Mouse (Mus musculus): ENCODE measurements around the gene Nagk. TPM values are rescaled to one million over a fixed set of nuclear protein-coding genes. Genes with fewer than 3 reads are reported as not detected.
A peak's percentile ranks its signal among the peaks of the same experiment; 100 is the strongest.
"Not testable (repeated sequence)": the region's sequence is repeated elsewhere in the genome, so short reads cannot be mapped to it uniquely, and the experiment has no call there.

Nagk gene
- polyA plus RNA-seq, 1 experiment from 2014 or later: 70.3 TPM

GRCm38 (mm10) chr6:83775638-83776293, 19.0 kb upstream of the Nagk start, which contains the start of gene Tex261:
Gene Tex261, minus strand, starts transcription at chr6:83775813.
- Histone ChIP-seq H3K4me3 (replicated peaks) (peak within 1 kb of the TSS; percentile 94), H3K4me1 (peaks cover 22% of the 10 kb centered on the region), H3K27me3 (no peaks in the 10 kb centered on the region), H3K36me3 (peaks cover 27% of the 10 kb centered on the region), H3K9me3 (replicated peaks) (no peaks in the 10 kb centered on the region), H3K4me2 (replicated peaks) (peak within 1 kb of the TSS; percentile 76), H3K27ac (replicated peaks) (peak within 1 kb of the TSS; percentile 85), H3K9ac (peak within 1 kb of the TSS; percentile 91)
- ATAC-seq (ENCODE audit: insufficient number of reproducible peaks, low FRiP score, low TSS enrichment, low read depth): peak; percentile 96
- under 1% methylated on average over 45 of the region's 45 CpGs for WGBS

- no peak overlapping the region for H3K4me3 ChIP-seq (replicated peaks)
- H3K9me3 ChIP-seq (replicated peaks): no peaks in the 10 kb centered on the region
- H3K4me2 ChIP-seq (replicated peaks): no peak overlapping the region
- WGBS: 89% methylated on average over 7 of the region's 7 CpGs
- no peak for ATAC-seq (ENCODE audit: insufficient number of reproducible peaks, low FRiP score, low TSS enrichment, low read depth)
- H3K9ac ChIP-seq: no peak overlapping the region
- H3K36me3 ChIP-seq: 0 out of 2 replicates have a peak, but pooled peaks cover 2% of the 10 kb centered on the region
- H3K27ac ChIP-seq (replicated peaks): no peak overlapping the region
- no peaks in the 10 kb centered on the region for H3K27me3 ChIP-seq
- H3K4me1 ChIP-seq: peaks cover 22% of the 10 kb centered on the region
Observed at GRCm38 (mm10) chr6:83778306-83778705, 16.5 kb upstream of the Nagk start.

GRCm38 (mm10) chr6:83779026-83779425, 15.8 kb upstream of the Nagk start:
- Histone ChIP-seq H3K9me3 (replicated peaks) (no peaks in the 10 kb centered on the region), H3K27me3 (no peaks in the 10 kb centered on the region)
- WGBS: 6% methylated on average over 5 of the region's 5 CpGs

GRCm38 (mm10) chr6:83786426-83786825, 8.4 kb upstream of the Nagk start:
- no peak overlapping the region for H3K9ac ChIP-seq
- H3K4me2 ChIP-seq (replicated peaks): no peak overlapping the region
- no peaks in the 10 kb centered on the region for H3K27me3 ChIP-seq
- no peaks in the 10 kb centered on the region for H3K4me1 ChIP-seq
- no peaks in the 10 kb centered on the region for H3K36me3 ChIP-seq
- WGBS: 68% methylated on average over 3 of the region's 3 CpGs
- no peak overlapping the region for H3K4me3 ChIP-seq (replicated peaks)
- H3K9me3 ChIP-seq (replicated peaks): no peaks in the 10 kb centered on the region
- no peak overlapping the region for H3K27ac ChIP-seq (replicated peaks)
- ATAC-seq (ENCODE audit: insufficient number of reproducible peaks, low FRiP score, low TSS enrichment, low read depth): no peak

More at GRCm38 (mm10) chr6:83779026-83779425, 15.8 kb upstream of the Nagk start:
- no peak for ATAC-seq (ENCODE audit: insufficient number of reproducible peaks, low FRiP score, low TSS enrichment, low read depth)
- H3K4me3 ChIP-seq (replicated peaks): no peak overlapping the region
- H3K9ac ChIP-seq: no peak overlapping the region
- no peaks in the 10 kb centered on the region for H3K36me3 ChIP-seq
- H3K4me1 ChIP-seq: peaks cover 15% of the 10 kb centered on the region
- H3K27ac ChIP-seq (replicated peaks): no peak overlapping the region
- H3K4me2 ChIP-seq (replicated peaks): no peak overlapping the region

- H3K9ac ChIP-seq: no peak overlapping the region
- H3K4me2 ChIP-seq (replicated peaks): no peak overlapping the region
- no peaks in the 10 kb centered on the region for H3K9me3 ChIP-seq (replicated peaks)
- H3K27me3 ChIP-seq: no peaks in the 10 kb centered on the region
- H3K4me1 ChIP-seq: no peaks in the 10 kb centered on the region
- H3K4me3 ChIP-seq (replicated peaks): no peak overlapping the region
- H3K36me3 ChIP-seq: no peaks in the 10 kb centered on the region
- no peak overlapping the region for H3K27ac ChIP-seq (replicated peaks)
- ATAC-seq (ENCODE audit: insufficient number of reproducible peaks, low FRiP score, low TSS enrichment, low read depth): no peak
- WGBS: 65% methylated on average over 7 of the region's 7 CpGs
Observed at GRCm38 (mm10) chr6:83788554-83788953, 6.2 kb upstream of the Nagk start.

GRCm38 (mm10) chr6:83790533-83790932, 4.2 kb upstream of the Nagk start:
- H3K36me3 ChIP-seq; H3K9me3 ChIP-seq (replicated peaks); H3K27ac ChIP-seq (replicated peaks); H3K4me1 ChIP-seq; H3K4me2 ChIP-seq (replicated peaks); ATAC-seq (ENCODE audit: insufficient number of reproducible peaks, low FRiP score, low TSS enrichment, low read depth); H3K9ac ChIP-seq; H3K27me3 ChIP-seq; H3K4me3 ChIP-seq (replicated peaks): not testable (repeated sequence)
- WGBS: 77% methylated on average over 5 of the region's 5 CpGs

- H3K4me1 ChIP-seq: peaks cover 7% of the 10 kb centered on the region
- no peaks in the 10 kb centered on the region for H3K36me3 ChIP-seq
- H3K9ac ChIP-seq: no peak overlapping the region
- ATAC-seq (ENCODE audit: insufficient number of reproducible peaks, low FRiP score, low TSS enrichment, low read depth): no peak
- H3K4me2 ChIP-seq (replicated peaks): no peak overlapping the region
- no peaks in the 10 kb centered on the region for H3K27me3 ChIP-seq
- no peak overlapping the region for H3K4me3 ChIP-seq (replicated peaks)
- H3K9me3 ChIP-seq (replicated peaks): no peaks in the 10 kb centered on the region
- WGBS: 64% methylated on average over 4 of the region's 4 CpGs
- no peak overlapping the region for H3K27ac ChIP-seq (replicated peaks)
Observed at GRCm38 (mm10) chr6:83791251-83791890, 3.4 kb upstream of the Nagk start.

- no peaks in the 10 kb centered on the region for H3K9me3 ChIP-seq (replicated peaks)
- peak overlapping the region; percentile 96 for H3K27ac ChIP-seq (replicated peaks)
- H3K4me3 ChIP-seq (replicated peaks): peak overlapping the region; percentile 88
- peak overlapping the region; percentile 75 for H3K9ac ChIP-seq
- H3K27me3 ChIP-seq: no peaks in the 10 kb centered on the region
- ATAC-seq (ENCODE audit: insufficient number of reproducible peaks, low FRiP score, low TSS enrichment, low read depth): no peak
- peaks cover 13% of the 10 kb centered on the region for H3K36me3 ChIP-seq
- peaks cover 10% of the 10 kb centered on the region for H3K4me1 ChIP-seq
- H3K4me2 ChIP-seq (replicated peaks): peak overlapping the region; percentile 89
- WGBS: 5% methylated on average over 13 of the region's 13 CpGs
Observed at GRCm38 (mm10) chr6:83795492-83795900, 714 bp downstream of the Nagk start.

GRCm38 (mm10) chr6:83796686-83797085, 1.9 kb downstream of the Nagk start:
- Histone ChIP-seq H3K9ac (no peak overlapping the region), H3K4me1 (peaks cover 10% of the 10 kb centered on the region), H3K27ac (replicated peaks) (no peak overlapping the region), H3K9me3 (replicated peaks) (no peaks in the 10 kb centered on the region), H3K4me3 (replicated peaks) (no peak overlapping the region), H3K4me2 (replicated peaks) (no peak overlapping the region), H3K36me3 (peaks cover 24% of the 10 kb centered on the region), H3K27me3 (no peaks in the 10 kb centered on the region)
- no peak for ATAC-seq (ENCODE audit: insufficient number of reproducible peaks, low FRiP score, low TSS enrichment, low read depth)
- WGBS: 62% methylated on average over 3 of the region's 3 CpGs

- H3K4me1 ChIP-seq: 0 out of 2 replicates have a peak, but pooled peaks cover 1% of the 10 kb centered on the region
- no peaks in the 10 kb centered on the region for H3K9me3 ChIP-seq (replicated peaks)
- no peak overlapping the region for H3K27ac ChIP-seq (replicated peaks)
- 90% methylated on average over 5 of the region's 5 CpGs for WGBS
- no peak for ATAC-seq (ENCODE audit: insufficient number of reproducible peaks, low FRiP score, low TSS enrichment, low read depth)
- H3K27me3 ChIP-seq: no peaks in the 10 kb centered on the region
- H3K4me3 ChIP-seq (replicated peaks): no peak overlapping the region
- H3K36me3 ChIP-seq: peaks cover 53% of the 10 kb centered on the region
- no peak overlapping the region for H3K9ac ChIP-seq
- H3K4me2 ChIP-seq (replicated peaks): no peak overlapping the region
Observed at GRCm38 (mm10) chr6:83802033-83802432, 7.3 kb downstream of the Nagk start.

GRCm38 (mm10) chr6:83802846-83803245, 8.1 kb downstream of the Nagk start:
- 75% methylated on average over 3 of the region's 3 CpGs for WGBS
- Histone ChIP-seq H3K9me3 (replicated peaks) (no peaks in the 10 kb centered on the region), H3K4me1 (no peaks in the 10 kb centered on the region), H3K27ac (replicated peaks) (no peak overlapping the region), H3K36me3 (peaks cover 54% of the 10 kb centered on the region), H3K4me2 (replicated peaks) (no peak overlapping the region), H3K27me3 (no peaks in the 10 kb centered on the region), H3K9ac (no peak overlapping the region), H3K4me3 (replicated peaks) (no peak overlapping the region)
- no peak for ATAC-seq (ENCODE audit: insufficient number of reproducible peaks, low FRiP score, low TSS enrichment, low read depth)

All from embryonic facial prominence, embryonic 15.5 days (tissue).